Mouse (Mus musculus): ENCODE results near the gene Cggbp1.
A peak's percentile ranks its signal among the peaks of the same experiment; 100 is the strongest.
"Not testable (repeated sequence)": the region's sequence is repeated elsewhere in the genome, so short reads cannot be mapped to it uniquely, and the experiment has no call there.

Cggbp1 gene

GRCm38 (mm10) chr16:64851563-64852362, at the start of gene Cggbp1, which contains the start of gene Zfp654:
Gene Cggbp1 (plus strand): TSS chr16:64851996.
Gene Zfp654 (minus strand): TSS chr16:64851652.
- DNase-seq: peak; percentile 100

DNA sequence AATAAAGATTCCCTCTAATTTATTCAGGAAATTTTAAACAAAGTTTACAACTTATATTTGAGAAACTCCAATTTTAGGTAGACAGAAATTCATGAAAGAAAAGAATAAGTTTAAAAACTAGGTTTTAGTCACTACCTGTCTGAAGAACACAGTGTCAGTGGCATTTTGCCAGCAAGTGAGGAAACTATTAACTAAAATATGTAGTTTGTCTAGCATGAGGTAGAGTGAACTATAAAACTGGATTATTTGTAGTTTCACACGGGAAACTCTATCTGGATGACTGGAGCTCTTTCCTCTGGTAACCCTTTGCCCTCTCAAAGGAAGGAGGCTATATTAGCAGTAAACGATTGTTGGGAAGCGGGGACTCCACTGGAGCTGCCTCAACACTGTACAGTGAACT, 48.8 kb upstream of the Cggbp1 start:
- no peak for DNase-seq

DNA sequence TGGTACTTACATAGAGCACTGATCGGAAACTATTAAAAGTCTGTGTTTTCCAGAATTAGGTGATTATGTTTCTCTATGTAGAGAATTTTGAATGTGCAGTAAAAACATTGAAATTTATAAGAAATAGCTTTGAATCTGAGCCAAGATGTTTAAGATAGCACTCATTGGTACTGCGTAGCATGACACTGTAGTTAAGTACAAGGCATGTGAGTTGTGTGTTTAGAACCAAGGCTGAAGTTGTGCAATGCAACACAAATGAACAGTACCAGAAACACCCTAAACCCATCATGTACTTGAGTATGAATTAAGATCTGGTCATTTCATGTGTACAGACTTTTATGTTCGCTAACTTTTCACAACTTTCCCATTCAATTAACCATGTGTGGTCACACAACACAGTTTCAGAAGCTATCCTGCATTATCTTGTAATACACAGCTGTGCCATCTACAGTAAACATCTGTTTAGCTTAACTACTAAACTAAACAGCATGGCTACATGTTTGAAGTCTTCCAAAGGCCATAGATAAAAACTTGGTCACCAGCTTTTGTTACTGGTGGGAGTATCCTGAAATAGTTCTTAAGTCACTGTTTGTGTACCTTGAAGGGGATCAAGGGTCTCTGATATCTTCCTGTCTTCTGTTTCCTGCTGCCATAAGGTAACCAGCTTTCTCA, 34.6 kb upstream of the Cggbp1 start:
- DNase-seq: no peak

DNA sequence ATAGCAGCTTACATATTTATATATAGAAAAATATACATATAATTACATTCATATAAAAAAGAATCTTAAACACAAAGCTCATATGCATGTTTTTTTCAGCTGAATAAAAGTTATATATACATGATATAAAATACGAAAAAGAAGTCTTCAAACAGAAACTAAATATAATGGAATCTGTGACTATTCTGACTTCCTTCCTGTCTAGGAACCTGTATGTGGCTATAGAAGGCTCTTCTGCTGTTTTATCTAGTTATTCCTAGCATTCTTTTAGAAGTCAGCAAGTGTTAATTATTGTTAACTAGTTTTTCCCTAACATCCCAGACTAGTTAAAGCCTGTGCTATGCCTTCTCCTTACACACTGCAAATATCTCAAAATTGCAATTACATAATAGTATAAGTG, 27.9 kb upstream of the Cggbp1 start:
- no peak for DNase-seq

GRCm38 (mm10) chr16:64824474-64824873, 27.3 kb upstream of the Cggbp1 start:
- no peak for DNase-seq

DNA sequence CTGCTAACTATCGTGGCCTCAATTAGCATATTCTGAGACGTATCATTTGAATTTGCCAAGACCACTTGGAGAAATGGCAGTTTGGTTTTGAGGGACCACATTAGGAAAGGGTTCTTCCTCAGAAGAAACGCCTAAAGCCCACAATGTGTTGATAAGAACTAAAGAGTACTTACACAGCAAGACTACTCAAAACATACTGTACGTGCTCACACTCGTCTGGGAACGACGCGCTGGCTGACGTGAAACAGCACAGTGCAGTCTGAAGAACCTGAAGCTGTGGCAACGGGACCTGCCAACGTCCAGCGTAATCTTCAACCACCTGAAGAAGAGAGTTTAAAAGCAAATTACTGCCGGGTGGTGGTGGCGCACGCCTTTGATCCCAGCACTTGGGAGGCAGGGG, 21.5 kb upstream of the Cggbp1 start:
- DNase-seq: no peak

DNA sequence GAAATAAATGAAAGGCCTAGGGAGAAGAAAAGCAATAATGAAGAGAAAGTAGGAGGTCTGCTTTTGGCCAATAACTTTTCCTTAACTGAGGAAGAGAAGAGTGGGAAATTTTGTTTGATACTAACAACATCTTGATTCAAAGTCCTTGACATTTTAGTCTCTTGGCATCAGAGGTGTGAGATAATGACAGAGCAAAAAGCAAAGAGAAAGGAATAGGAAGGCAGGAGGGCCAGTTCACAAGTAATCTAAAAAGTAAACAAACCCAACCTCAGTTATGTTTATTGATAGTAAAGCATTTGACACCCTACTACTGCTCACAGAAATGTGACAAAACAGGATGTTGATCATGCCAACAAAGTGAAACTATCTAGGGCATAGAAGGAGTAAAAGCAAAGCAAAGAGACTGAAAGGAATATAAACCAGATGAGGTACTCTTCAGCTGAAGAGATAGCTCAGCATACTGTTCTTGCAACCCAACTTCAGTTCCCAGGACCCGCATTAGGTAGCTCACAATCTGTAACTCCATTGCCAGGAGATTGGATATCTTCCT, 15.7 kb upstream of the Cggbp1 start:
- no peak for DNase-seq

GRCm38 (mm10) chr16:64836709-64837108, 15.1 kb upstream of the Cggbp1 start:
- no peak for DNase-seq

- DNase-seq: no peak
Observed at GRCm38 (mm10) chr16:64841481-64842373, 10.1 kb upstream of the Cggbp1 start.

DNA sequence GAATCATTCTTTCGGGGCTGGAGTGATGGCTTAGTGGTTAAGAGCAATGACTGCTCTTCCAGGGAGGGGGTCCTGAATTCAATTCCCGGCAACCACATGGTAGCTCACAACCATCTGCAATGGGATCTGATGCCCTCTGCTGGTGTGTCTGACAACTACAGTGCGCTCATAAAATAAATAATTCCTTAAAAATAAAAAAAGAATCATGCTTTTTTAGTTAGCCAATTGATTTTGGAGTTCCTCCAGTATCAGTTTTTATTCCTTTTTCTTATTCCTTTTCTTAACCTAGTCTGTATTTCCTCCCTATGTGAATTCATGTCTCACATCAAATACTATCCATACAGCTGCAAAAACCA, 9.4 kb upstream of the Cggbp1 start:
- no peak for DNase-seq

GRCm38 (mm10) chr16:64845947-64846346, 5.8 kb upstream of the Cggbp1 start:
- DNase-seq: no peak

DNA sequence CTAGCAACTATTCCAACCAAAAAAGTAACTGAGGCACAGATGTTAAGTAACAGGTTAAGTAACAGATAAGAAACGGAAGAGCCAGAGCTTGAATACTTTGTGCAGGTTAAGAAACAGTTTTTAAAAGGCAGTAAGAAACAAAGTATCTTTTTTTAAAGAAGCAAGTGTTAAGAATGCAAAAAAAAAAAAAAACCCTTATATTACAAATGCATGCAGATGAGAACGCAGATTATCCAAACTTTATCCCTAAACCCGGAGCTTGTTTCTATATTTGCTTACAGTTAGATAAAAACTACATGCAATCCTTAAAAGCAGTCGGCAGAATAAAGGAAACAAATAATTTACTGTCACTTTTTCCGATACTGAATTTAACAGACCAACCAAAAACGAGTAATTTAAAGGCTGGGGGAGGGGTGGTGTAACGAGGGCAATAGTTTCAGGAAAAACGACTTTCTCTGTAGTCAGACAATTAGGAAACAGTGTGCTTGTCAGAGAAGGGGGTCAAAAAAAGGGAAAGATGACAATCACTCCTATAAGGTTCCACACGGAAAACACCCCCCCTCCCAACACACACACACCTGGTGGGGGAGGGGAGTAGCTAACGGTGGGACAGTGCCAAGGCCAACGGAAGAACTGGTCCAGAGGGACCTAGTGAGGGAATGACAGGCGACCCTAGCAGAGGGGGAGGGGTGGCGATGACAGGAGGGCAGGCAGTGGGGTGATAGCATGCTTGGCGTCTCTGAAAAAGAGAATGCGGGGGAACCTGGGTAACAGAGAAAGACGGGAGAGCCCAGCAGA, 1.3 kb upstream of the Cggbp1 start:
- DNase-seq: peak; percentile 25

DNA sequence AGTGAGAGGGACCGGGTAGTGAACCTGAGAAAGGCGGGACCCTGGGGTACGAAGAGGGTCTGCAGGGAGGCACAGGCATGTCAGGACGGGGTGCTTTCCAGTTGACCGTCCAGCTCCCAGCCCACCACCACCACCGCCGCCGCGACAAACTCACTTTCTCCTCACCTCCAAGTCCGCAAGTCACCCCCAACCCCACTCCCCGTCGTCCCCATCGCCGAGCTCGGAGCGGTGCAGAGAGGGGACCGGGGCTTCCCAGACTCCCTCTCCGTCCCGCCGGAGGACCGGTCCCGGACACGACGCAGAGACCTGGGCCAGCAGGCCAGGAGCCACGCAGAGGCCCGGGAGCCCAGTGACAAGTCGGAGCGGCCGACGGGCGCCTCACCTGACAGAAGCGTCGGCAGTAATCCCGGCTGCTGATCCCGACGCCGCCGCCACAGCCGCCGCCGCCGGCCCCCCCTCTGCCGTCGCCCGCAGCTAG, 672 bp upstream of the Cggbp1 start:
- DNase-seq: no peak

GRCm38 (mm10) chr16:64852441-64852871, 660 bp downstream of the Cggbp1 start:
- DNase-seq: peak; percentile 43

DNA sequence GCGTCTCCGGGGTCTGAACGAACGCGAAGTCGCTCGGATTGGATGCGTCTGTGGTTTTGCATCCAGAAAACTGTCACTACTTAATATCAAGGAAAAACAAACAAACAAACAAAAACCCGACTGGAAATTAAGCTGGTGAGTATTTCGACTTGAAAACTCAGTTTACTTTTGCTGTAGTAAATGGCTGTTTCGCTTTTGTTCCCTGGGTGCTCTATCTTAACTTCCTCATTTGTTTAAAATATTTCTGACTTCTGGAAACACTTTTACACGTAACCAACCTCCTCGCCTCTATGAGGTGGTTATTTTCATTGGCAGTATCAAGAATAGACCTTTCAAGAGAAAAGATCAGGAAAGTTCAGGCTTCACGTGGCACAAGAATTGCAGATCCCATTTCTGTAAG, 1.1 kb downstream of the Cggbp1 start:
- no peak for DNase-seq

- no peak for DNase-seq
Observed at GRCm38 (mm10) chr16:64856946-64857345, 5.2 kb downstream of the Cggbp1 start.

- DNase-seq: not testable (repeated sequence)
Observed at GRCm38 (mm10) chr16:64865841-64866240, 14.0 kb downstream of the Cggbp1 start.

- DNase-seq: no peak
Observed at GRCm38 (mm10) chr16:64868613-64869012, 16.8 kb downstream of the Cggbp1 start.

DNA sequence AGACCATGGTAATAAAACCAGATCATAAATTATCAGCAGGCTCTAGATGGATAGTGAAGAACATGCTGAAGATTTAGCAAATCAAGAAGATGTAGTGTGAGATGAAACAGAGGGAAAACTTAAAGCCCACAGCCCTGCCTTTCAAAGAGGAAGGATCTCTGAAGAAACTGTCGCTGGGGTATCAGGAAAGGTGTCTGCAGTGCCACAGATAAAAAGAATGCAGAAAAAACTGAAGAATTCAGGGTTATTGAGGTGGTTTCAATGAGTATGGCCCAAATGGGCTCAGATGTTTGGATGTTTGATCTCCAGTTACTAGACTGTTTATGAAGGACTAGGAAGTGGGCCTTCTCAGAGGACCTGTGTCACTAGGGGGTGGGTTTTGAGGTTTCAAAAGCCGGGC, 17.8 kb downstream of the Cggbp1 start:
- no peak for DNase-seq

DNA sequence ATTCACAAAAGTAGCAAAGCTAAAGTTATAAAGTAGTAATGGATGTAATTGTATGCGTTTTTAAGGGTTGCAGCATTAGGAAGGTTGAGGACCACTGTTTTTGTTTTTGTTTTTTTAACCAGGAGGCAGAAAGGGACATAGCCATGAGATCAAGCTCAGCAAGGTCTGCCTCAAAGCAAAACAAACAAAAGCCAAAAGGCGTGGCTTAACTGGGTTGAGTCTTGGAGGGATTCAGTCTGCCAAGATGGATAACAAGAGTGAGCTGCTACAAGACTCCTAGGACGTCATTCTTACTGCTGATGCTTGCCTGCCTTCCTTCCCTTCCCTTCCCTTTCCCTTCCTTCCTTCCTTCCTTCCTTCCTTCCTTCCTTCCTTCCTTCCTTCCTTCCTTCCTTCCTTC, 20.5 kb downstream of the Cggbp1 start:
- DNase-seq: no peak

DNA sequence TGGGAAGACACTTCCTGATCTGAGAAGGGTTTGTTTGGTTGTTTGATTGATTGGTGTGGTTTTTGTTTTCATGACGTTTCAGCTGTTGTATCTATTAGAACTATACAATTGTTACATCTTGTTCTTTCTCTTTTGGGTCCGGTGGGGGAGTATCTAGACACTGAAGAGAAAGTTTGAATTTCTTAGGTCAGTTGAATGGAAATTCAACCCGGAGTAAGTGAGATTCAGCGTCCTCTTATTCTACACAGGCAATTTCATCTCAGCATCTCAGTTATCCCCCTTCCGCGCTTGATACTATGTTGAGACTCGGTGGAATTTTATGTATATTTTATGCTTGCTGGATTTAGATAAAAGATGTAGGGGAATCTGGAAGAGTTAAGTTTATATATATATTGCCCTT, 21.0 kb downstream of the Cggbp1 start:
- DNase-seq: no peak
